Mouse (Mus musculus): ENCODE results near the gene Imp4.

Gene Imp4

DNA sequence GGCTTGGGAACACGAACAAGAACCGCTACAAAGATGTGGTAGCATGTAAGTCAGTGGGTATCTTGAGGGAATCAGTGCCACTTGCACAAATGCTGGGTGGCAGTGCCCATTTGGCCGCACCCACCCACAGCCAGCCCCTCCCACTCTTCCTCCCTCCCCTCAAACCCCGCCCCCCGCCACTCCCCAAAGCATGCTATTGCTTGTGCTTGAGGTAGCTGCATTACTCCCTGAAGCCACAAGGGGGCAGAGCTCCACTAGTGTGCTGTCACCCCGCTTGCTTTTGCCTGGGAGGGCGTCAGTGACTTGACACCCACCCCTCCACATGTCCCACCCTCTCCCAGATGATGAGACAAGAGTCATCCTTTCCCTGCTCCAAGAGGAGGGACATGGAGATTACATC is 23.1 kb downstream of the Imp4 start:
- peak; percentile 41 for DNase-seq

DNA sequence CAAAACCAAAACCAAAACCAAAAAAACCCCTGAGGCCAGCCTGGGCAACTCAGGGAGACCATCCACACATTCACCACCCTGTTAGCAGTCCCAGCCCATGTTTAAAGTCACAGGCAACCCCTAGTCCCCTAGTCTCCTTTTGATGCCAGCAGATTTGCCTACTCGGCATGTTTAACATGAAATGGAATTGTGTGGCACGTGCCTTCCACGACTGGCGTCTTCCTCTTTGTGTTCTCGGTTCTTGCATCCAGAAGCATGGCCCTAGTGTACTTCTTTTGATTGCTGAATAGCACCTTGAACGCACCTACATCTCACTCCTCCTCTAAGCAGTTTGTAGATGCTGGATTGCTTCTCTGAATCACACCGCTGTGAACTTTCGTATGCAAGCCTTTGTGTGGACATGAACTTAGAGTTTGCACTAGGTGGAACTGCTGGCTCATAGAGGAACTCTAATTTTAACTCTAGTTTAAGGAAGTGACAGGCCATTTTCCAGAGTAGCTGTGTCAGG is 24.7 kb downstream of the Imp4 start:
- DNase-seq, result no peak

- no peak for DNase-seq
Observed at GRCm38 (mm10) chr1:34465445-34465844, 25.8 kb downstream of the Imp4 start.

- DNase-seq, result no peak
Observed at GRCm38 (mm10) chr1:34468051-34468450, 28.4 kb downstream of the Imp4 start.

GRCm38 (mm10) chr1:34468500-34468899 is 28.8 kb downstream of the Imp4 start:
- DNase-seq, result no peak

DNA sequence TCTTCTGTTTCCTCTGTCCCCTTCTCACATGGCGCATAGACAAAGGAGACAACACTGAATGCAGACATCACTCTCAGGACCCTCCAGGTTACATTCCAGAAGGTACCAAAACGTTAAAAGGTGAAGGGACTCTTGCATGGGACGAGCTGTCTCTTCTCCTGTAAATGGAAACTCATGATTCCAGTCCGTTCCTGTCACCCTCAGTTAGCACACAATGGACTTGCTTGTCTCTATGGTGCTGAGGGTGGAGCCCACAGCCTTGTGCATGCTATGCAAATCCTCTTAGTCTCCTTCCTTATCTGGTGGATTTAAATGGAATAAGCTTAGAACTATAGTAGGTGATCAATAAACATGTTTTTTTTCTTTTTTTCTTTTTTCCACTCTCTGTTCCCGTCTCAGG is 30.1 kb downstream of the Imp4 start:
- no peak for DNase-seq

DNA sequence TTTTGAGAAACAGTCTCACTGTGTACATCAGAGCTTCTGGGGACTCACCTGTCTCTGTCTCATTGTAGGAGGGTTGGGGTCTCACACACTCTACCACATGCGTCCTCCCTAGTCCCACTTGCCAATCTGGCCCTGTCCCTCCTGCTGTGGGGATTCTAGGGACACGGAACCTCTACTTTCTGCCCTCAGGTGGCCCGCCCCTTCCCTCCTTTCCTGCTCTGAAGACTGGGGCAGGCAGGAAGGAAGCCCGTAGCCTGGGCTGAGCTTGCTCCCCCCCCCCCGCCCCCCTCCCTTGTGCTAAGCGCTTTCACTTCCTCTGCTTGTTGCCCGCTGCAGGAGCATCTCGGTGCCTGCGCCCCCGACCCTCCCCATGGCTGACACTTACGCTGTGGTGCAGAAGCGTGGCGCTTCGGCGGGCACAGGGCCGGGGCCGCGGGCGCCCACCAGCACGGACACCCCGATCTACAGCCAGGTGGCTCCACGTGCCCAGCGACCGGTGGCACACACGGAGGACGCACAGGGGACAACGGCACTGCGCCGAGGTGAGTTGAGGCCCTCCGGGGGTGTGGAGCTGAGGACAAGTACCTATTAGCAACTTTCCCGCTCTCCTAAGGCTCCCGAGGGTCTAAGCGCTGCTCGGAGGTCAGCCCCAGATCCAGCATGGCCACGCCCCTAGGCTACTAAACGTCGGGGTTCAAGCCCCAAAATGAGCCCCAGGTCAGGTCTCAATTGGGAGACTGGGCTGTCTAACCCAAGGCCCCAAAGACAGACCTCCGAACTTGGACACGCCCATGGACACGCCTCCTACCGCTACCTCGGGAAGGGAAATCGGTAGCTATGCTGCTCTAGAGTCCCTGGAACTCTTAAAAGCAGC is 33.0 kb downstream of the Imp4 start:
- no peak for DNase-seq

GRCm38 (mm10) chr1:34478891-34479655 is 39.4 kb downstream of the Imp4 start:
- no peak for DNase-seq

DNA sequence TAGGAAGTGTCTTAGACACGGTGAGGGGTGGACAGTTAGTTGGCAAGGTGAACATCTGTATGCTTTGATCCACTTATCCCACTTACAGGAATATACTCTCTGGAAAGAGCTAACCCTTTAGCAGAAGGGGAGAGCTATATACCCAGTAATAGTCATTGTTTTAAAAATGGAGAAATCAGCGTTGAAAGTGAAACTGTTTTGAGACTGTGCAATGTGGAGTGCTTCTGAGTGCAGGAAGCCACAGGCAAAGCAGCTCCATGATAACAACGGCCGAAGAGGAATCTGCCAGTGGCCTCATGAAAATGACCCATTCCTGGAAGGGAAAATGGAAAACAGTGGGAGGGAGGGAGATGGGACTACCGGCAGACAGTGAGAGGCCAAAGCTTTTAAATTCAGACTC is 41.1 kb downstream of the Imp4 start:
- no peak for DNase-seq

- no peak for DNase-seq
Observed at GRCm38 (mm10) chr1:34481920-34482669, 42.4 kb downstream of the Imp4 start.

DNA sequence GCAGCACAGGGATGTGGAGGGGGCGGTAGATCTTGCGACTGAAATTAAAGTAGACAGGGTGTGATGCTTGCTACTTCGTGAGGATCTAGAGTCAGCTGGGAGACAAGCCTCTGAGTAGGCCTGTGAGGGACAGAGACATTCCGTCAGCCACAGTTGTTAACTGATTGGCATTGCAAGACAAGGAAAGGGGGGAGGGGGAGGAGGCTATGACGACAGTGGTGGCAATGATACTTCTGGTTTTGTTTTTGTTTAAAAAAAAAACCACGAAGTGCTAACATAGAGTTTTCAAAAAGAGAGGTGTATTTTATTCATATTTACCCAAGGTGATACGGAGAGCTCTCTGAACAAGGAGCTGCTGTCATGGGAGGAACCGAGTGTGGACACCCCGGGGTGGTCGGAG is 44.8 kb downstream of the Imp4 start:
- no peak for DNase-seq

DNA sequence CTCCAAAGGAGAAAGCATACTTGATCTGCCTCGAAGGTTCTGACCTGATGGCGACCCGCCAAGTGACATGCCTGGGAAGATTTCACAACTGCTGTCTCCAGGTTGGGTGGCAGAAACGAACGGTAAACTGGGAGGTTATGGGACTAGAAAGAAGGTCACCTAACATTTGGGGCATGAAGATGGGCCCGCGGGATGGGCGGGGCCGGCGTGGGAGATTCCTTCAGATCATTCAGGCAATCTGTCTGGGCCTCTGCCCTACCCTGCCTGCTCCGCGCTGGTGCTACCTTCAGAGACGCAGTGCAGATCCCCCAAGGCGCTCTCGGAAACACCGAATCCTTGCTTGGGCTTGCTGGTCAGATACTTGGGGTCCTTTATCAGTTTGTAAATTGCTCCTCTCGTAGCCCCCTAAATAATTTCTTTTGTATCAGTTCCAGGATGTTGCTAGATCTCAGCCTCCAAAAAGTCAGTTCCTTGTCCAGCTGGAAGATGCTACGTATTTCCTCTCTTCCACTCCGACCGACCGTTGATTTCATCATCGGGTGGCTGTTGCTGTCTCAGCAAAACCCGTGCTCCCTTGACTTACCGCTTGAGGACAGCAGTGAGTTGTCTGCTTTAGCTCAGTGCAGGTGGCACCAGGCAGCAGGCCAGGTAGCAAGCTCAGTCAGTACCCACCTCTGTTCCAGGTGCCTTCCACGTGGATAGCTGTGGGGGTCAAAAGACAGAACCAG is 46.0 kb downstream of the Imp4 start:
- peak; percentile 78 for DNase-seq

GRCm38 (mm10) chr1:34487383-34487782 is 47.7 kb downstream of the Imp4 start:
- DNase-seq, result no peak

GRCm38 (mm10) chr1:34489852-34490541 is 50.3 kb downstream of the Imp4 start:
- DNase-seq, result no peak

DNA sequence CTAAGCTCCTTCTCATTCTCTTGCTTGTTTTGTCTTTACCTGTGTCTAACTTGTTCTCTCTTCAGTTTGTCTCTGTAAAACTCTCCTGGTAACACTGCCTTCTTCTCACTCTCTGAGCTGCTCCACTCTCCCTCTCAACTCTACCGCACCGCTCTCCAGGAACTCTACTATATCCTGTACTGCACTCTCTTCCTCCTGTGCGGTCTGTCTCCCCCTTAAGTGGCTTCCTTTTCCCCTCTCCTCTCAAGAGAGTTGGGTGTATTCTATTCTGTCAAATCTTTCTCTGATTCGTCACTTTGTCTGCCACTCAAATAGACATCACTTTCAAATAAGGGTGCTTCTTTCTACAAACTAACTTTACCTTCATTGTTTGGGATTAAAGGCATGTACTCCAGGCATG is 51.8 kb downstream of the Imp4 start:
- no peak for DNase-seq

Measured in cerebellum, adult 8-10 months (tissue).